Mouse (Mus musculus): Measurements from ENCODE around the gene Gramd4.

DNA sequence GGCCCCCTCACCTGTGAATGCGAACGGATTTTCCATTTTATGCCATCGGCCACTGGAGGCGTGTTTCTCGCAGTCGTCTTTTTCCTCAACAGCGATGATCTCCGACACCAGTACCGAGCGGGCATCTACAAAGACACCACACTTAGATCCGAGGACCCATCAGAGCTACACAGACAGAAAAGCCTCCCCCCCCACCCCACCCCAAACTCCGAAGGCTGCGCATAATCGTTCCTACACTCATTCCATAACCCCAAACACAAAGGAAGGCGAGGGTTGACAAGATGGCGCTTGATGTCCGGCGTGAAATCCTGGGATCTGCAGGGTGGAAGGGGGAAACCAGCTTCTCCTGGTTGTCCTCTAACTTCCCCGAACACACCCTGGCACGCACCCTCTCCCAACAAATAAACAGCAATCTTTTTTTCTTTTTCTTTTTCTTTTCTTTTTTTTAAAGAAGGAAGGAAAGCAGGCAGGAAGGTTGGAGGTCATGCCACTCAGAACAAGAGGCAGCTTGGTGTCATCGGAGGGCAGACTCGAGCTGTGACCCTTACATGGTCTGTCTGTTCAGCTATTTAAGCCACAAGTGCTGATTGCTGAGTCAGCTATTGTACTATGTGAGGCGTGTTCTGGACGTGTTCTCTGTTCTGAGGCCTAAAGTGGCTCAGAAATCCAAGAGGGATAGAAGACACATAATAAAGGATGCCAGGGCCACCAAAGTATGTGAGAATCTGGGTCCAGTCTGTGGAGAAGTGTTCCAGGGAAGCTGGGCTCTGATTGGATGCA lies 108.5 kb downstream of the Gramd4 start:
- TF ChIP-seq MAFK (IDR thresholded peaks at IDR 0.05; ENCODE audit: insufficient read depth, low read depth, low read length) (peak; percentile 98), ZNF384 (IDR thresholded peaks at IDR 0.05; ENCODE audit: low read depth, low read length) (no peak), HCFC1 (IDR thresholded peaks at IDR 0.05; ENCODE audit: borderline replicate concordance, insufficient read depth, low read length) (no peak), ZC3H11A (IDR thresholded peaks at IDR 0.05; ENCODE audit: borderline replicate concordance, low read depth, low read length) (no peak)

All from ES-E14 (cell line).